Mouse (Mus musculus) layer of hippocampus, adult 2 months (tissue): ENCODE measurements at regions not wholly inside any gene's neighbourhood (a gene's known extent, or its start where the extent isn't known, plus 50 kb on each side); places are given as distances from the start of the nearest gene placed in this dataset.

Experiments used
- DNase-seq, 2 experiments: peaks; one replicate each; pipeline ENCODE4 v3.0.0; 2022; ENCODE audit warnings: low spot score in 2 of 2
- H3K27ac ChIP-seq: fragments of 200-600 bp; 2 replicates; pipeline ENCODE4 v1.8.1; 2022
- H3K4me3 ChIP-seq: fragments of 200-600 bp; 2 replicates; pipeline ENCODE4 v1.8.1; 2022; ENCODE audit warnings: mild to moderate bottlenecking
- CTCF ChIP-seq: fragments of 200-600 bp; conservative IDR thresholded peaks from 2 replicates; pipeline ENCODE4 v1.8.1; 2022; ENCODE audit warnings: antibody characterized with exemption, mild to moderate bottlenecking, moderate library complexity

DNA sequence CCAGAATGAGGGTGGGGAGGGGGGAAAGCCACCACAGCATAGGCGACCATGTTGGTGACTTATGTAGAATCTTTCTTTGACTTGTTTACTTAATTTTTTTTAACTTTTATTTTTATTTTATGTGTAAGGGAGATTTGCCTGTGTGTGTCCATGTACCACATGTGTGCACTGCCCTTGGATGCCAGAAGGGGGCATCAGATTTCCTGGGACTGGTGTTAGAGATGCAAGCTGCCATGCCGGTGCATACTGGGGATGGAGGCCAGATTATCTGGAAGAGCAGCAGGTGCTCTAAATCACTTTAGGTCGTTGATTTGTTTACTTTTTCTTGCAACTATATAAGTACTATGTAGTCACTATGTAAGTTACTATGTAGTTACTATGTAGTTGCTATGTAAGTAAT lies 114.2 kb upstream of the Tut7 start:
- TF ChIP-seq CTCF: peak; percentile 56
- Histone ChIP-seq H3K4me3 (no peak overlapping the region), H3K27ac (no peak overlapping the region)
- no peak for DNase-seq

DNA sequence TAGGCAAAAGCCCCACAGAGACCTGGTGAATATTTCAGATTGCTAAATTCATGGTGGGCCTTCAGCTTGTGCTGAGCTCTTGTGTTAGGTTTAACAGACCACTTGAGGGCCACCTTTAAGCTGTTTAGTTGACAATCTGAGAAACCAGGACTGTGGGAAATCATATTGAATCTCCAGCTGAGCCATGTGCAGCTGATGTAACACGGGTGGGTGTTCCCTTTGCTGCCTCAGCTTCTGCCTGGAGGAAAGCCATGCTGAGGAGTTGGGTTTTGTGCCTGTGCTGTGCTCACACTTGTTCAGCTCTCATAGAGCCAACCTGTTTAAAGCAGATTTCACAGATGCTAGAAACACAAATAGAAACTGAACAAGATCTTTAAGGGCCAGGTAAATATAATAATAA lies 111.6 kb upstream of the Tut7 start:
- Histone ChIP-seq H3K4me3 (no peak overlapping the region), H3K27ac (no peak overlapping the region)
- TF ChIP-seq CTCF: no peak
- peak; percentile 16 to 30 for DNase-seq

DNA sequence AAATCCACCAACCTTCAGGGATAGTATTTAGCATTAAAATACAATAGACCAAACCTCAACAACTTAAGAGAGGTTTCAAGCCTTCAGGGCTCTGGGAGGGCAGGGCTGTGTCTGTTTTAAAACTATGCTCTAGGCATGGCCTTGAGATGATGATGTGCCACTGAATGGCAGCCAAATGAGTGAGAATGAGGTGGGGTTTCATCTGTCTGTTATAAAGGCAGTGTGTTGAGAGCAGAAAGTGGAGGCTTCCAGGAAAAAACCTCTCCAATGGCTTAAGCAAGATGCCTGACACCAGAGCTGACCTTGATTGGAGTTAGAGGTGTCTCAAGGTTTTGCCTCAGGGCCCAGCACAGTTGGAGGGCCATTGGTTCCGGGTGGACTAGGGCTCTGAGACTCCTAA lies 111.1 kb upstream of the Tut7 start:
- no peak for DNase-seq
- TF ChIP-seq CTCF: no peak
- Histone ChIP-seq H3K4me3 (no peak overlapping the region), H3K27ac (no peak overlapping the region)

DNA sequence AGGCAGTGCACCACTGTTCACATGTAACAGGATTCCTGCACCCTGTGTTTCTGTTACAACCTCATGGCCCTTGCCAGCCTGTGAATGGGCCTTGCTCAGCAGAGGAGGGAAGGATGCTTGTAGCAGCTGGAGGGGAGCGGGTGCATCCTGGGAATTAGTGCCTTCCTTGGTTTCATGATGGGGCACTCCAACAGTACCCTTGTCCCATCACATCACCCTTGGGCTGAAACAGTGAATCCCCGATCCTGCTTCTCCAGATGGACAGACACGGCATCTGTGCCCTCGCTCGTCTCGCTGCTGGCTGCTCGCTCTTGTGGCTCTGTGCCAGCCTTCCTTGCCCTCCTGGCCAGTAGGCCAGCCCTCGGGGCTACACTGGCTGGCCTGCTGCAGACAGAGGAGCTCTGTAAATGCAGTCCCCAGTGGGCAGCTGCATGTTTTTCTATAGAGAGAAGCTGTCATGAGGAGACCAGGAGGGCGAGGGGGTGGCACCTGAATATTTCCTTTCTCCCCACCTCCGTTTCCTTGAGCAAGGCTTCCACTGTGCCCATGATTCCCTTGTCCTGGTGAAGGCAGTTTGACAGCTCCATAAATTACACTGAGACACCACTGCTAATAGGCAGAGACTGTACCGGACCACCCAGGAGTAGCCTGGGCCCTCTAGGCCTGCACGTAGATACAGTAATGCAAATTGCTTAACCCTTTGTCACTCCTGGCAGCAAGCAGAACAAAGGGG lies 104.6 kb upstream of the Tut7 start:
- TF ChIP-seq CTCF: no peak
- H3K27ac ChIP-seq: no peak overlapping the region
- DNase-seq: no peak
- no peak overlapping the region for H3K4me3 ChIP-seq

DNA sequence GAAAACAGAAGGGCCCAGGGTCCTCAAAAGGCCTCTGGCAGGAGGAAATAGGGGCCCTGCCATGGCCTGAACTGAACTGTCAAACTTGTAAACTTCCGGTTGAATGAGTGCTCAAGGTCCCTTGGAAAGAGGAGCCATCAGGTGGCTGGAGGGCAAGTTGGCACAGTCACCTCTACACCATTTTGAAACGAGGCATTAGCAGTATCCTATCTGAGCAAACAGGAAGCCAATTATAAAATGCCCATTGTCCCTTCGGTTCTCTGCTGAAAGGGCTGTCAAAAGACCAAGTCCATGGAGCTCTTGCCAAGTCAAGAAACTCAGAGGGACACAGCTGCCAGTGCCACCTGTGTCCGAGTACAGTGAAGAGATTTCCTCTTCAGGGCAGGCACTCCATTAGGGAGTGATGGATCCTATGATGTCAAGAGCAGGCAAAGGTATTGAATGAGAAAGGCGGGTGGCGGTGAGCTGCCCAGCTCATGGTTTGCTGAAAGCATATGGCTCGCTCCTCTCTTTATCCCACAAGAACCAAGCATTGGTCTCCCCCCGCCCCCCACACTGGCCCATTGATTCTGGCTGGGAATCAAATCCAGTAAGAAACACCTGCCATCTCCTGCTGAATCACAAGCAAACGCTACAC lies 103.0 kb upstream of the Tut7 start:
- H3K27ac ChIP-seq: no peak overlapping the region
- no peak for TF ChIP-seq CTCF
- no peak overlapping the region for H3K4me3 ChIP-seq
- peak in 1 of 2 experiments; percentile 19 for DNase-seq

DNA sequence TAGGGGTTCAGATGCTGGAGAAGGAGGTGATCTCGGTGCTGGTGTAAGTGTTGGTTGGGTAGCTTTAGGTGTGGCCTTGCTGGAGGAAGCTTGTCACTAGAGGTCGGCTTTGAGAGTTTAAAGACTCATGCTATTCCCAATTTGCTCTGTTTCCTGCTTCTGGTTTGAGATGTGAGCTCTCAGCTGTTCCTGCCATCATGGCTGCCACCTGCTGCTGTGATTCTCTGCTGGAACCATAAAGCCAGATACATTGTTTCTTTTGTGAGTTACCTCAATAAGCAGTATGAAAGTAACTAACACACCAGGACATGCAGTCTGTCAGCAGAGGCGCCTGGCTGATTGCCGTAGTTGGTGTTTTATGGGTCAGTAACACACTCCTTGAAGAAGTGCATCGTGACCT lies 94.2 kb upstream of the Tut7 start:
- Histone ChIP-seq H3K27ac (no peak overlapping the region), H3K4me3 (no peak overlapping the region)
- no peak for TF ChIP-seq CTCF
- no peak for DNase-seq

DNA sequence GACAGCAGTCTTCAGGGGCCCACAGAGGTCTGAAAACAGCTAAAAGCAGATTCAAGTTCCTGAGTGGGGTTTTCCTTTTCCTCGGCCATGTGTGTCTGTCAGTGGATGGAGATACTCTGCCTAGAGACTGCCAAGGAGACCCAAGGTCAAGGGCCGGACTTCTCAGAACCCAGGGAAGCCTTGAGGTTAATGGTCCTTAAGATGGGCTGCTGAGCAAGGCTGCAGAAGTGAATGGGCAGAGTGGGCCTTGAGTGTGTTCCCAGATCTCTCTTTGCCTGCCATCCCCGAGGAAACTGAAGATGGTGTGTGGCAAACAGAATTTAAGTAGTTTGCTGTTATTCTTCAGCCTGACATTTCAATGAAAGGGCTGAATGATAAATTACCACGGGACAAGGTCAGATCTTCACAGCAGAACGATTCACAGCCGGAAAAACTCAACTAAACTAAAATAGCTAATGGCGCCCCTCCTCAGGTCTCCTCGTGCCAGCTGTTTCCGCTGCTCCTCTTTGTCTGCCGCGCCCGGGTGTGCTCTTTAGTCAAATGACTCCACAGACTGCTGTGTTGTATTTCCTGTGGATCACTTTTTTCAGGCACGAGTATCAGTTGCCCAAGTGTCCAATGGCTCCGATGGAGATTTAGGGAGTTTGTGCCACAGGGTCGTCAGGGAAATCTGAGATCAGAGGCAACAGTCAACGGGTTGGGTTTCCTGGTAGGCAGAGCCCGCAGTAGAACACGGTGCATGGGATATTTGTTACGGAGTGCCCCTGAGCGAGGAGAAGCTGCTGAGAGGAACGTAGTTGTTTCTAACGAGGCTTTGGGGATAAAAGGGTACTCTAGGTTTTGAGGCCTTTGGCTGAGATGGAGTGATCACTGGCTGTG lies 93.5 kb upstream of the Tut7 start:
- H3K4me3 ChIP-seq: no peak overlapping the region
- TF ChIP-seq CTCF: no peak
- H3K27ac ChIP-seq: no peak overlapping the region
- no peak for DNase-seq

DNA sequence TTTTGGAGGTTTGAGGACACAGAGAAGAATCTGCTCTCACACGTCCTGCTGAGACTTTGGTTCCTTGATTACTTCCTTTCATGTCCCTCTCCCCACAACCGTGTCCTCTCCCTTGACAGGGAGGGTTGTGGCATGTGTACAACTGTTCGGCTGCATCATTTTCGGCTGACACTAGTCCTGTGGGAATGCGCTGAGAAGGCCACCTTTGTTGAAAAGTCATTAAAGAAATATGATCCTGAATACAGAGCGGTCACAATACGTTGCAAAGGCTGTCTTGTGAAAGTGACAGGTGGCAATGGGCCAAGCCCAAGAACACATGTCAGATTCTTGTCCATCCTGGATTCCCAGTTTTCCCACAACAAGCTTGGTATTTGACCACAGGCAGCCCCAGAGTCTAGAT lies 92.8 kb upstream of the Tut7 start:
- Histone ChIP-seq H3K27ac (no peak overlapping the region), H3K4me3 (no peak overlapping the region)
- DNase-seq: no peak
- no peak for TF ChIP-seq CTCF

DNA sequence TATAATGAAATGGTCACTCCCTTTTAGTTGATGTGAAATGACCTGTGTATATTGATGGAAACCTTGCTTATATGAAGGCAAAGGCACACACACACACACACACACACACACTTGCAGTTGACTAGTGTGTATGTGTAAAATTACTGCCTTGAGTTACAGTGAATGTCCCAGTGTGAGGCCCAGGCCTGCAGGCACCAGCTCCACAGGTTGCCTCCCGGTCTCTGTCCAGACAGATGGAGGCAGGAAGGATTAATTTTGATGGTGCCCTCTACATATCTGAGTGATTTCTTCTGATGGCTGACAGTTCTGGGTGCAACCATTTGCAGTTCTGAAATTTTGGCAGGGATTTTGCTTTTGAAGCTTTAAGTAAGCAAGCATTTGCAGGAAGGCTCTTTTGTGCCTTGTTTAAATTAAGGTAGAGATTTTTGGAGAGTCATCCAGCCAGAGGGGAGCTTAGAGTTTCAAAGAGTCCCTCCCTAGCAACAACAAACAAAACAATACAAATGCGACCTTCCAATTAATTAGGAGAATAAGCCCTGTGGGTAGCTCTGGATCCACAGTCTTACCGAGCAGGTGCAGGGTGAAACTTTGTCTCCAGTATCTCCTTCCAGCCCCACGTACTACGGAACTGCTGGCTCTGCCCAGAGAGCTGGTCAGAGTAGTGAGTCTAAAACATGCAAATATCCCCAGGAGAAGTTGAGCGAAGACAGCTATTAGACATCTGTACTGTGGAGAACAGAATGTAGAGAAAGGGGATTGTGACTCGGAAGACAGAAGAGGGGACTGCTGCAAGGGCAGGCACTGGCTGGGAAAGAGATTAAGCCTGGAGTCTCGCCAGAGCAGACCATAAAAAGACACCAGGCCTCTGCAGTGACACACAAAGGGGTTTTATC lies 87.5 kb upstream of the Tut7 start:
- no peak for DNase-seq
- Histone ChIP-seq H3K27ac (no peak overlapping the region), H3K4me3 (no peak overlapping the region)
- TF ChIP-seq CTCF: no peak

DNA sequence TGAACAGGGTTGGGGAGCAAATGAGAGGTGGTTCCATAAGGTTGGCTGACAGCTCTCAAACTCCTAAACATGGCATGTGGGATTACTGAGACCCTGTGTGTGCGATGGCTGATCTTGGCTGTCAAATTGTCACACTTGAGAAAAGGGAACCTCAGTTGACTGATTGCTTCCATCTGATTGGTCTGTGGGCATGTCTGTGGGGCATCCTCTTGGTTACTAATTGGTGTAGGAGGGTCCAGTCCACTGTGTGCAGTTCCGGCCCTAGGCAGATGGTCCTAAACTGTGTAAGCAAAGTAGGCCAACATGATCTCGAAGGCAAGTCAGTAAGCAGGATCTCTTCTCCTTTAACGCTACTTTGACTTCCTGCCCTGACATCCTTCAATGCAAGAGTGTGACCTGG lies 86.5 kb upstream of the Tut7 start:
- Histone ChIP-seq H3K4me3 (no peak overlapping the region), H3K27ac (no peak overlapping the region)
- DNase-seq: no peak
- no peak for TF ChIP-seq CTCF

DNA sequence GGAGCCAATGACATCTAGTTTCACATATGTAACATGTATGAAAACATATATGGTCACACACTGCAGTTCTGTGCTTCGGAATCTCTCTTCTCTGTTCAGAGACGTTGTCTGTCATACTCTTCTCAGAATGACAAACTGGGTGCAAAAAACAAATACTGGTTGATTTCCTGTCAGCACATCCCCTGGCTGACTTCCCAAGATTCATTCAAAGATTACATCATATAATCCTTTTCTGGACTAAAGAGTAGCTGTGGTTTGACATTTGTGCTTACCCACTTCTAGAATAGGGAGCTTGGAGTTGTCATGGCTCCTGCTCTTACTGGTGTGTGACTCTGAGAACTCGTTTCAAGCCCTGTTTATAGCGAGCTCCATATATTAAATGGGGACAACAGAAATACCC lies 85.8 kb upstream of the Tut7 start:
- Histone ChIP-seq H3K27ac (no peak overlapping the region), H3K4me3 (no peak overlapping the region)
- TF ChIP-seq CTCF: no peak
- no peak for DNase-seq

DNA sequence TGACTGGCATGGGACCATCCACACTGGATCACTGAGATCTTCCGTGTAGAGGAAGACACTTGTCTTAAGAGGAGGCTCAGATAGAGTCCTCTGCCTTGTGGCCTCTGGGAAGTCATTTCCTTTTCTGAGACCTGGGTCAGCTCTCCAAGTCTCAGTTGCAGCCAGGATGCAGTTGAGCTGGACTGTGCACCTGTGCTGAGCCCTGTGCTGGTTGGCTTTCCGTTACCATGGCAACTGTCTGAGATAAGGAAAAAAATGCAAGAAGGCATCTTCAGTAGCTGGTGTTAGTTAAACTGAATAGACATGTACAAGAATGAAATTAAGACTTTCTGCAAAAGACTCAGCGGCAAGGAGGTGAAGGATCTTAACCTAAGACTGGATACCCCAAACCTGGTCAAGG lies 82.5 kb upstream of the Tut7 start:
- DNase-seq: no peak
- no peak for TF ChIP-seq CTCF
- Histone ChIP-seq H3K27ac (no peak overlapping the region), H3K4me3 (no peak overlapping the region)

DNA sequence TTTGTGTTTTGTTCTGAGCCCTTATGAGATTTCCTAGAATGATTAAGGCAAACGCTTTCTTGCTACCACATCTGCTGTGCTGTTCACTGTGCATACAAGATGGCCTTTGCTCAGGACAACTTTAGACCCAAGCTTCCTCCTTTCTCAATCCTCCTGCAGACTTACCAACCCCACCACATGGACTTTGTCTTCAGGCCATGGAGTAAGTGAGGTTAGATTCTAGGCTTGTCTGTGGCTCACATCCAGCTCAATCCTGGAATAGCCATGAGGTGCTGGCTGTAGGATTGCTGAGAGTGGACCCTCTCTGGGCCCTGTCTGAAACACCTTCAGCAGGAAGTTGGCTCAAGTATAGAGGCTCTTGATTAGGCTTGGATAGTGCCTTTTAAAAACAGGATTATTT lies 81.5 kb upstream of the Tut7 start:
- no peak for DNase-seq
- no peak for TF ChIP-seq CTCF
- H3K27ac ChIP-seq: no peak overlapping the region

More for the DNA sequence above, 81.5 kb upstream of the Tut7 start:
- no peak overlapping the region for H3K4me3 ChIP-seq
